Comparison of ENCODE assay signal across 15 mouse cellular contexts in the genomic region with DNA sequence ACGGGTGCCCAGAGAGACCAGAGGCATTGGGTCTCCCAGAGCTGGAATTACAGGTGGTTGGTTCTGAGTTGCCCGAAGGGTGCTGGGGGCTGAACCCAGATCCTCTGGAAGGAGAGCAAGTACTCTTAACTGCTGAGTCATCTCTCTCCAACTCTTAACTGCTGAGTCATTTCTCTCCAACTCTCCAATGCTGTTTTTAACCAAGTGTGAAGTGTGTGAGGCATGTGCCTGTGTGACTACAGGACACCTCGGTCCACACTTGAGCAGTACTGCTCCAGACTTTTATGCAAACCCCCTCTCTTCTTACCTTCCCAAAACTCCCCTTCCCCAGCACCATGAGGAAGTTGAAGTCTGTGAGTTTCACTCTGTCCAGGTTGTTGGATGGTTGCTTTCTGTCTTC.
DNase-seq lines count a peak whose midpoint lies in the region; TF ChIP-seq lines count a peak whose summit lies in the region.
"Had no signal": no experiment of that assay in that cellular context is flagged by ENCODE, and none has a peak within 500 bp of the region (broad histone marks: within the 10 kb centered on the region; RNA-seq: fewer than 3 reads in every experiment).

No protein-coding gene starts in this region.

- TF ChIP-seq POLR2A in olfactory bulb, adult 2 months (IDR thresholded peaks at IDR 0.05; ENCODE audit: insufficient read depth, low read depth, low read length): no peak

- peaks cover 7% of the 10 kb centered on the region for H3K4me1 ChIP-seq in heart, embryonic 10.5 days
- H3K4me1 ChIP-seq in olfactory bulb, adult 2 months (ENCODE audit: control insufficient read depth, insufficient read depth, low read length): peaks cover 42% of the 10 kb centered on the region

- 0 out of 2 replicates have a peak overlapping the region, but pooled peaks have one; percentile 29 for H3K27ac ChIP-seq in heart, embryonic 10.5 days
- H3K27ac ChIP-seq in olfactory bulb, adult 2 months (ENCODE audit: insufficient read depth, low read depth, low read length): 0 out of 2 replicates have a peak overlapping the region, but pooled peaks have one; percentile 48
- H3K27ac ChIP-seq: forebrain, embryonic 10.5 days; layer of hippocampus, adult 2 months had no signal

- peaks cover 7% of the 10 kb centered on the region; the same call in 1 of the 2 replicates for H3K36me3 ChIP-seq in heart, embryonic 10.5 days
- H3K36me3 ChIP-seq: forebrain, embryonic 10.5 days had no signal

- no peak for DNase-seq in heart, embryonic 10.5 days (ENCODE audit: low spot score)
- DNase-seq in heart, postnatal 4 days: no peak
- DNase-seq in NIH3T3 (ENCODE audit: low read depth): peak; percentile 74
- peak; percentile 27 for DNase-seq in induced T-regulatory cell, adult 2 months (ENCODE audit: low read depth)
- no peak for DNase-seq in spleen, postnatal 10 days (ENCODE audit: low spot score in 2 of 2)
- DNase-seq in testis, postnatal 14 days (ENCODE audit: low spot score): no peak
- DNase-seq in gastrocnemius, adult 8-10 months (ENCODE audit: low spot score in 2 of 2): no peak
- DNase-seq: cerebellum, adult 9-10 months; heart, postnatal 36 days; lung, postnatal 36 days; midbrain, embryonic 14.5 days; thymus, postnatal 14 days had no signal

- WGBS in heart, embryonic 10.5 days: 84% methylated on average over 3 of the region's 3 CpGs
- 65% methylated on average over 3 of the region's 3 CpGs for WGBS in olfactory bulb, adult 2 months

- no peak for TF ChIP-seq CTCF in olfactory bulb, adult 2 months (IDR thresholded peaks at IDR 0.05; ENCODE audit: insufficient read depth, low read depth, low read length)

- H3K27me3 ChIP-seq in heart, embryonic 10.5 days (ENCODE audit: insufficient read depth, poor library complexity, severe bottlenecking): peaks cover 5% of the 10 kb centered on the region; the same call in 1 of the 2 replicates

- H3K9me3 ChIP-seq in heart, embryonic 10.5 days: no peaks in the 10 kb centered on the region
- H3K9me3 ChIP-seq: forebrain, embryonic 10.5 days had no signal

- no peak overlapping the region for H3K4me3 ChIP-seq in heart, embryonic 10.5 days
- no peak overlapping the region for H3K4me3 ChIP-seq in olfactory bulb, adult 2 months (ENCODE audit: insufficient read depth, low read depth, low read length)
- H3K4me3 ChIP-seq: forebrain, embryonic 10.5 days; layer of hippocampus, adult 2 months had no signal

Comparison
In these comparisons a context has a peak if more than half of its experiments do, and no peak if none do; other contexts are left out.
1. DNase-seq: peak in NIH3T3 (single experiment) and induced T-regulatory cell, adult 2 months (single experiment); none in heart, embryonic 10.5 days (single experiment), heart, postnatal 4 days (single experiment), spleen, postnatal 10 days (0 of 2), testis, postnatal 14 days (single experiment) and gastrocnemius, adult 8-10 months (0 of 2).